Mouse (Mus musculus) small intestine, adult 2 months (tissue): ENCODE results near the gene Pi16. TPM values are rescaled to one million over a fixed set of nuclear protein-coding genes. Genes with fewer than 3 reads are reported as not detected.
"Not testable (repeated sequence)": the region's sequence is repeated elsewhere in the genome, so short reads cannot be mapped to it uniquely, and the experiment has no call there.

Experiments used
- H3K27ac ChIP-seq: fragments of 200-500 bp; 2 replicates; pipeline ENCODE4 v1.5.1; 2012; ENCODE audit warnings: low read depth, low read length, control low read depth, inconsistent platforms; ENCODE audit not compliant: insufficient read depth
- H3K27me3 ChIP-seq: fragments of 200-500 bp; 2 replicates; pipeline ENCODE4 v1.6.1; 2012; ENCODE audit warnings: mild to moderate bottlenecking, moderate library complexity, low read length, inconsistent platforms; ENCODE audit not compliant: control insufficient read depth, insufficient read depth
- H3K36me3 ChIP-seq: fragments of 200-500 bp; 2 replicates; pipeline ENCODE4 v1.6.1; 2012; ENCODE audit warnings: mild to moderate bottlenecking, low read length, control low read depth, inconsistent platforms; ENCODE audit not compliant: control insufficient read depth, insufficient read depth
- H3K4me1 ChIP-seq: fragments of 200-500 bp; 2 replicates; pipeline ENCODE4 v1.6.1; 2012; ENCODE audit warnings: low read length, inconsistent platforms, mixed read lengths; ENCODE audit not compliant: control insufficient read depth, insufficient read depth, insufficient read length
- H3K4me3 ChIP-seq: fragments of 200-500 bp; 2 replicates; pipeline ENCODE4 v1.5.1; 2012; ENCODE audit warnings: low read depth, mild to moderate bottlenecking, control low read depth, inconsistent platforms, low read length, moderate library complexity
- CTCF ChIP-seq: fragments of 200-500 bp; IDR thresholded peaks from 2 replicates; pipeline ENCODE4 v1.5.1; 2012; ENCODE audit warnings: low read depth, mild to moderate bottlenecking, control low read depth, inconsistent platforms, low read length, moderate library complexity, mixed read lengths; ENCODE audit not compliant: insufficient replicate concordance, insufficient read length; ENCODE audit errors: extremely low read depth
- POLR2A ChIP-seq: fragments of 200-500 bp; IDR thresholded peaks from 2 replicates; pipeline ENCODE4 v1.6.1; 2012; ENCODE audit warnings: low read depth, mild to moderate bottlenecking, control low read depth, inconsistent platforms, low read length, moderate library complexity
- whole genome bisulfite sequencing: fragments of 180-500 bp; shearing (Covaris S2); methylation state at CpG from one replicate; pipeline ENCODE4 v1.1.7; 2018; 5-methylcytosine and 5-hydroxymethylcytosine counted together
- polyA plus RNA-seq: library from polyadenylated mRNA; depleted of rRNA; stranded (reverse); fragments of >200 nt; gene quantifications from 2 replicates; pipeline ENCODE4 v1.2.3, GENCODE M21; 2012; rRNA removed

Pi16 gene
- polyA plus RNA-seq = 1.6 and 4.7 TPM in 2 replicates

DNA sequence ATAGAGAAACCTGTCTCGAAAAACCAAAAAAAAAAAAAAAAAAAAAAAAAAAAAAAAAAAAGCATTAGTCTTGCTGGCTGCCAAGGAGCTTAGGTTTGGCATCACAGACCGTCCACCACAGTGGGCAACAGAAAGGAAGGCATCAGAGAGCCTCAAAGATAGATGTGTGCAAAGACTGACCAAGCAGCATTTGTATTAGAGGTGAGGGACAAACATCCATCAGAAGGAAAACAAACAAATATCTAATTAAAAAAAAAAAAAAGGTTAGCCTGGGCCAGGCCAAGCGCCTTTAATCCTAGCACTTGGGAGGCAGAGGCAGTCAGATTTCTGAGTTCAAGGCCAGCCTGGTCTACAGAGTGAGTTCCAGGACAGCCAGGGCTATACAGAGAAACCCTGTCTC is at the start of gene Pi16:
Gene Pi16 (plus strand): TSS at position 301 of the 400 bp plus-strand sequence.
- not testable (repeated sequence) for H3K4me3 ChIP-seq, H3K4me1 ChIP-seq, H3K36me3 ChIP-seq, H3K27me3 ChIP-seq, H3K27ac ChIP-seq
- WGBS = 92% methylated on average over 3 of the region's 3 CpGs

GRCm38 (mm10) chr17:29267931-29268681 is 49.4 kb upstream of the Pi16 start:
- WGBS = 30% methylated on average over 6 of the region's 6 CpGs
- Histone ChIP-seq H3K4me3 (no peak overlapping the region), H3K27me3 (no peaks in the 10 kb centered on the region), H3K36me3 (no peaks in the 10 kb centered on the region), H3K27ac (peak overlapping the region; percentile 39), H3K4me1 (peaks cover 16% of the 10 kb centered on the region; the same call in 1 of the 2 replicates)
- no peak for TF ChIP-seq POLR2A
- TF ChIP-seq CTCF = no peak

GRCm38 (mm10) chr17:29268682-29269348 is 48.7 kb upstream of the Pi16 start, which contains the start of gene BC004004:
TSS of gene BC004004 (plus strand) at chr17:29268788.
- H3K27me3 ChIP-seq = no peaks in the 10 kb centered on the region
- no peaks in the 10 kb centered on the region for H3K36me3 ChIP-seq
- peaks cover 16% of the 10 kb centered on the region; the same call in 1 of the 2 replicates for H3K4me1 ChIP-seq
- TF ChIP-seq CTCF (peak; percentile 65), POLR2A (peak; percentile 75)
- H3K27ac ChIP-seq = peak within 1 kb of the TSS; percentile 79
- under 1% methylated on average over 63 of the region's 63 CpGs for WGBS
- peak within 1 kb of the TSS; percentile 97 for H3K4me3 ChIP-seq

GRCm38 (mm10) chr17:29269349-29269706 is 48.2 kb upstream of the Pi16 start:
- no peak for TF ChIP-seq CTCF
- TF ChIP-seq POLR2A = no peak
- no peaks in the 10 kb centered on the region for H3K27me3 ChIP-seq
- 5% methylated on average over 10 of the region's 10 CpGs for WGBS
- peaks cover 15% of the 10 kb centered on the region; the same call in 1 of the 2 replicates for H3K4me1 ChIP-seq
- no peaks in the 10 kb centered on the region for H3K36me3 ChIP-seq
- peak overlapping the region; percentile 79 for H3K27ac ChIP-seq
- H3K4me3 ChIP-seq = peak overlapping the region; percentile 97

GRCm38 (mm10) chr17:29270148-29270698 is 47.3 kb upstream of the Pi16 start:
- WGBS = 59% methylated on average over 9 of the region's 9 CpGs
- TF ChIP-seq POLR2A (no peak), CTCF (no peak)
- peak overlapping the region; percentile 79 for H3K27ac ChIP-seq
- H3K4me3 ChIP-seq = no peak overlapping the region
- no peaks in the 10 kb centered on the region for H3K36me3 ChIP-seq
- H3K4me1 ChIP-seq = peaks cover 13% of the 10 kb centered on the region; the same call in 1 of the 2 replicates
- no peaks in the 10 kb centered on the region for H3K27me3 ChIP-seq

GRCm38 (mm10) chr17:29273156-29273555 is 44.3 kb upstream of the Pi16 start:
- Histone ChIP-seq H3K27me3 (no peaks in the 10 kb centered on the region), H3K36me3 (no peaks in the 10 kb centered on the region; the same call in 1 of the 2 replicates), H3K4me1 (peaks cover 12% of the 10 kb centered on the region; the same call in 1 of the 2 replicates), H3K27ac (no peak overlapping the region), H3K4me3 (no peak overlapping the region)
- WGBS = 68% methylated on average over 7 of the region's 7 CpGs
- TF ChIP-seq POLR2A (no peak), CTCF (no peak)

DNA sequence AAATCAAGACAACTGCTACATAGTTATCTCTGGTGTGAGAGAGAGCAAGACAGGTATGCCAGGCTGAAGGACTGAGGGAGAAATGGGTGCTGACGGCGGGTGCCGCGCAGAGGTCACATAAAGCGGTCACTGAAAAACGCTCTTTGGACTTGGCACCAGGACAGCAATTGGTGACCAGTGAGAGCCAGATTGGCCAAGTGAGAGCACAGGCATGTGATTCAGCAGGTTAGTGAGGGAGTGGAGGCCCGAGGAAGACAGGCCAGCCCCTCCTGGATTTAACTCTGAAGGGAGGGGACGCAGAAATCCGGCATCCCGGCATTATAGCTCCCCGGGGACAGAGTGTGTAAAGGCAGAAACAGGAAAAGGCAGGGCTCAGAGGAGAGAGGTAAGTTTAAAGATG is 43.6 kb upstream of the Pi16 start:
- Histone ChIP-seq H3K27me3 (no peaks in the 10 kb centered on the region), H3K4me1 (peaks cover 10% of the 10 kb centered on the region; the same call in 1 of the 2 replicates), H3K4me3 (no peak overlapping the region), H3K36me3 (peaks cover 2% of the 10 kb centered on the region; the same call in 1 of the 2 replicates), H3K27ac (no peak overlapping the region)
- TF ChIP-seq CTCF (no peak), POLR2A (no peak)
- WGBS = 57% methylated on average over 11 of the region's 11 CpGs
